Mouse (Mus musculus) G1E (cell line): ENCODE data around the gene Tex36.

Experiments
- CTCF ChIP-seq: IDR thresholded peaks from 2 replicates; pipeline ENCODE4 v1.5.1; 2012; ENCODE audit warnings: low read depth, low read length, inconsistent platforms, mixed read lengths
- GATA2 ChIP-seq: IDR thresholded peaks from 2 replicates; pipeline ENCODE4 v1.6.1; 2012; ENCODE audit warnings: low read depth, low read length, inconsistent platforms, borderline replicate concordance

GRCm38 (mm10) chr7:133607883-133608575 is 6.1 kb upstream of the Tex36 start:
- TF ChIP-seq GATA2 (no peak), CTCF (no peak)
